Mouse (Mus musculus) E14TG2a.4 (cell line): ENCODE measurements around the gene Rgs13.

Source experiments
- CTCF ChIP-seq: conservative IDR thresholded peaks from 2 replicates; pipeline ENCODE4 v1.5.1; 2014; ENCODE audit warnings: low read length
- NANOG ChIP-seq: IDR thresholded peaks from 2 replicates; pipeline ENCODE4 v1.6.1; 2014; ENCODE audit warnings: borderline replicate concordance, low read length, mixed read lengths
- POU5F1 ChIP-seq: IDR thresholded peaks from 2 replicates; pipeline ENCODE4 v1.6.1; 2014; ENCODE audit warnings: low read length, borderline replicate concordance

DNA sequence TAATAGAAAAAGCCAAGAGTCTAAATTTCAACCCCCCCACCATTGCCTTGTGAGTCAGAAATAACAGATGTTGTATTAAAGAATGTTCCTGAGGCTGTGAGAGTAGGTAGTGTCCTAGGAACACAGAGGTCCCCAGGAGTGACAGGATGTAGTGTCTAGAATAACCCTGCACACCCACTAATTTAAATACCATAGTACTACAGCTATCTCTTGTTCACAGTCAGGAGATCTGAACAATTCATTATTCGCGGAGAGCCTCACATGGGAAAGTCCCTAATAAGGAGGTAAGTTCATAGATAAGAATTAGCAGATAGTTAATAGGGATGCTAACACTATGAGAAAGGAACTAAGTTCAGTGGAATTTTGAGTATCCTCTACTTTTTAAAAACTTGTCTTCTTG is 10.9 kb downstream of the Rgs13 start:
- TF ChIP-seq CTCF (no peak), NANOG (no peak), POU5F1 (no peak)
